Mouse (Mus musculus) thymus, adult 2 months (tissue): ENCODE measurements around the gene Hist1h4d. TPM values are rescaled to one million over a fixed set of nuclear protein-coding genes. Genes with fewer than 3 reads are reported as not detected.
A peak's percentile ranks its signal among the peaks of the same experiment; 100 is the strongest.
"Not testable (repeated sequence)": the region's sequence is repeated elsewhere in the genome, so short reads cannot be mapped to it uniquely, and the experiment has no call there.

Experiments
- DNase-seq: peaks from one replicate; pipeline ENCODE4 v3.0.0; 2021
- H3K27ac ChIP-seq: fragments of 200-500 bp; 2 replicates; pipeline ENCODE4 v1.5.1; 2012; ENCODE audit warnings: low read length, control low read depth; ENCODE audit not compliant: control insufficient read depth, insufficient read depth
- H3K27me3 ChIP-seq: fragments of 200-500 bp; 2 replicates; pipeline ENCODE4 v1.6.1; 2012; ENCODE audit warnings: mild to moderate bottlenecking, low read length, moderate library complexity, mixed read lengths; ENCODE audit not compliant: control insufficient read depth, insufficient read depth
- H3K36me3 ChIP-seq: fragments of 200-500 bp; 2 replicates; pipeline ENCODE4 v1.6.1; 2012; ENCODE audit warnings: mild to moderate bottlenecking, low read length, moderate library complexity; ENCODE audit not compliant: control insufficient read depth, insufficient read depth
- H3K4me1 ChIP-seq: fragments of 200-500 bp; replicated peaks from 2 replicates; pipeline ENCODE4 v1.6.1; 2012; ENCODE audit warnings: low read length; ENCODE audit not compliant: control insufficient read depth, insufficient read depth
- H3K4me3 ChIP-seq: fragments of 200-500 bp; 2 replicates; pipeline ENCODE4 v1.5.1; 2012; ENCODE audit warnings: mild to moderate bottlenecking, low read length, control low read depth, moderate library complexity; ENCODE audit not compliant: control insufficient read depth, insufficient read depth
- CTCF ChIP-seq: fragments of 200-500 bp; IDR thresholded peaks from 2 replicates; pipeline ENCODE4 v1.5.1; 2012; ENCODE audit warnings: mild to moderate bottlenecking, control low read depth, low read length, moderate library complexity, borderline replicate concordance; ENCODE audit not compliant: control insufficient read depth, poor library complexity, insufficient read depth; ENCODE audit errors: extremely low read depth
- POLR2A ChIP-seq: fragments of 200-500 bp; IDR thresholded peaks from 2 replicates; pipeline ENCODE4 v1.6.1; 2012; ENCODE audit warnings: mild to moderate bottlenecking, low read length, control low read depth, moderate library complexity; ENCODE audit not compliant: control insufficient read depth, poor library complexity, insufficient read depth; ENCODE audit errors: extremely low read depth
- WGBS: fragments of 180-500 bp; shearing (Covaris S2); methylation state at CpG from one replicate; pipeline ENCODE4 v1.1.7; 2018; 5-methylcytosine and 5-hydroxymethylcytosine counted together
- polyA plus RNA-seq: library from polyadenylated mRNA; depleted of rRNA; stranded (reverse); fragments of >200 nt; gene quantifications from 2 replicates; pipeline ENCODE4 v1.2.3, GENCODE M21; 2012

Gene Hist1h4d
- polyA plus RNA-seq, 1 experiment: 115 TPM

DNA sequence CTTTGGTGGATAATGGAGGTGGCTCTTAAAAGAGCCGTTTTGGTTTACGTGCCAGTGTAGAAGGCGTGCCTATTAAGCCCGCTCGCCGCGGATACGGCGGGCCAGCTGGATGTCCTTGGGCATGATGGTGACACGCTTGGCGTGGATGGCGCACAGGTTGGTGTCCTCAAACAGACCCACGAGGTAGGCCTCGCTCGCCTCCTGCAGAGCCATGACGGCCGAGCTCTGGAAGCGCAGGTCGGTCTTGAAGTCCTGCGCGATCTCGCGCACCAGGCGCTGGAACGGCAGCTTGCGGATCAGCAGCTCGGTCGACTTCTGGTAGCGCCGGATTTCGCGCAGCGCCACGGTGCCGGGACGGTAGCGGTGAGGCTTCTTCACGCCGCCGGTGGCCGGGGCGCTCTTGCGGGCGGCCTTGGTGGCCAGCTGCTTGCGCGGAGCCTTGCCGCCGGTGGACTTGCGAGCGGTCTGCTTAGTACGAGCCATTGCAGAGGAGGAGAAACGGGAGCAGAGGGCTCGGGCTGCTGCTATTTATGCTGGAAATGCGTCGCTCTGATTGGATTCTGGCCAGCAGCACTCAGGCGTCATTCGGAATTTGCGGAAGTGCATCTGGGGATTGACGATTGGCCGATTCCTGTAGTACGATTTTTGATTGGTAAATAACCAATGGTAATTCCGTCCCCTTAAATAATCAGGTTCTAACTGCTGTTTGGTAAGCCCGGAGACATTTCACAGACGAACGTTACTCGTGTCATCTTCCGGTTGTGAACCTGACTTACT is 19.3 kb upstream of the Hist1h4d start, which contains the start of gene Hist1h3e:
Hist1h3e (minus strand) TSS at position 487 of the 777 bp plus-strand sequence.
- H3K4me1 ChIP-seq, H3K27me3 ChIP-seq, H3K36me3 ChIP-seq: not testable (repeated sequence)
- WGBS: under 1% methylated on average over 62 of the region's 67 CpGs
- peak within 1 kb of the TSS; percentile 79 for H3K27ac ChIP-seq
- peak within 1 kb of the TSS; percentile 52 for H3K4me3 ChIP-seq
- TF ChIP-seq POLR2A: peak; percentile 91
- peak; percentile 88 for DNase-seq

DNA sequence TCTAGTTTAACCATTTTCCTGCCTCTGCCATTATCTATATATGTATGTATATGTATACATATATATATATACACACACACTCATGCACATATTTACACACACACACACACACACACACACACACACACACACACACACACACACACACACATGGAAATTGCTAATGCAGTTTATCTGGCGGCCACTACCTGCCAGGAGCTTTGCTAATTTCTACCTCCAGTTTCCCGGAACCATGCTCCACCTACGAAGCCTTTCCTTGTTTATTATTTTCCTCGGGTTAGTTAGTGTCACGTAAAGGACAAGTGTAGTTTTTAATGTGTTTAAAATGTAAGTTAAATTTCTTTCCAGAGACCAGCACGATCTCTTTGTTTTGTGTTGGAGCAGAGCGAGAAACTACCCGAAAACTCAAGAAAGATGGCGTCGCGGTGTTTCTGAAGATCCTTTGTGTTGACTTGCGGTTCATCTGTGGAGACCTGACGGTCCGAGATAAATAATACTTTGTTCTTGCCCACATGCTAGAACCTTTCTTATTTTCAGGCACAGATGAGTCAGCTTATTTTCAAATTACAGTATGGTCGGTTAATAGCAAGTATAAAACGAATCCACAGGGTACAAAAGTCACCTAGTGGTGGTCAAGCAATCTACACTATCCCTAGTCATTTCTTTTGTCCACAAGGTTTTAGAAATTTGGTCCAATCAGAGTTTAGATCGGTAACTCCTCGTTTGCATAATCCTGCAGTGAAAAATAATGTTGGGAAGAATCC is 18.5 kb upstream of the Hist1h4d start:
- TF ChIP-seq CTCF (no peak), POLR2A (no peak)
- H3K4me1 ChIP-seq: no peaks in the 10 kb centered on the region
- DNase-seq: no peak
- H3K4me3 ChIP-seq: no peak overlapping the region
- H3K27ac ChIP-seq: peak overlapping the region; percentile 79
- H3K27me3 ChIP-seq: no peaks in the 10 kb centered on the region
- H3K36me3 ChIP-seq: no peaks in the 10 kb centered on the region
- WGBS: 3% methylated on average over 18 of the region's 18 CpGs

DNA sequence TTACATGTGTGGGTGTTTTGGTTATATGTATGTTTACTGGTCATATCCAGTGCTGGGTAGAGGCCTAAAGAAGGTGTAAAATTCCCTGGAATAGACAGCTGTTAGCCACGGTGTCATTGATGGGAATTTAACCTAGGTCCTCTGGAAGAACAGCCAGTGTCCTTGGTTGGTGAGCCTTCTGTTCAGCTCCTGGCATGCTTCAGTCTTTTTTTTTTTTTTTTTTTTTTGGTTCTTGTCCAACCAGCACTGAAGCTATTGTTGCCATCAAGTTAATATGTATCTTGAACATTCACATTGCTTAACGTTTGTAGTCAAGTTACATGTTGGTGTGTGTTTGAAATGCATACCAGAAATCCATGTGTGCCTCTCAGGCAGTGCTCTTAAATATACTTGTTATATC is 16.9 kb upstream of the Hist1h4d start:
- TF ChIP-seq CTCF (no peak), POLR2A (no peak)
- 93% methylated on average over 2 of the region's 2 CpGs for WGBS
- no peak overlapping the region for H3K4me3 ChIP-seq
- no peak overlapping the region for H3K27ac ChIP-seq
- DNase-seq: no peak
- no peaks in the 10 kb centered on the region for H3K4me1 ChIP-seq
- no peaks in the 10 kb centered on the region for H3K27me3 ChIP-seq
- H3K36me3 ChIP-seq: no peaks in the 10 kb centered on the region

DNA sequence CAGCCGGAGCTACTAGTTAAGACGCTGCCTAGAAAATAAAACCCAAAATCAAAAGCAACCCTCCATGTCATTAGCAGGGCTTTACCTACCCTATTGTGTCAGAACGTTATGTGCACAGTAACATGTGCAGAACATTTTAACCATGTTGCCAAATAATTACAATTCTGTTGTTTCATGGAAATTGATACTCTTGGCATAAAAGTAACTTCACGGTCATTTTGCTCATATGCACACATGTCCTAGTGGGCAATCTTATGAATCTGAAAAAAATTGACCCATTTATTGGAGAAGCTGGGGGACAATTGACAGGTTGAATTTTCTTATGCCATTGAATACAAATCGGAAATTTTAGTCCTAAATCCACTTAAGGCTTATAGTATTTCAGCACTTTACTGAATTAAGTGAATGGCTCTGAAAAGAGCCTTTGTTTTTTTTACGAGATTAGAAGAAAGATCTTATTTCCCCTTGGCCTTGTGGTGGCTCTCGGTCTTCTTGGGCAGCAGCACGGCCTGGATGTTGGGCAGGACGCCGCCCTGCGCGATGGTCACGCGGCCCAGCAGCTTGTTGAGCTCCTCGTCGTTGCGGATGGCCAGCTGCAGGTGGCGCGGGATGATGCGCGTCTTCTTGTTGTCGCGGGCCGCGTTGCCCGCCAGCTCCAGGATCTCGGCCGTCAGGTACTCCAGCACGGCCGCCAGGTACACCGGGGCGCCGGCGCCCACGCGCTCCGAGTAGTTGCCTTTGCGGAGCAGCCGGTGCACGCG is 11.0 kb upstream of the Hist1h4d start:
- 4% methylated on average over 27 of the region's 41 CpGs for WGBS
- DNase-seq: not testable (repeated sequence)

DNA sequence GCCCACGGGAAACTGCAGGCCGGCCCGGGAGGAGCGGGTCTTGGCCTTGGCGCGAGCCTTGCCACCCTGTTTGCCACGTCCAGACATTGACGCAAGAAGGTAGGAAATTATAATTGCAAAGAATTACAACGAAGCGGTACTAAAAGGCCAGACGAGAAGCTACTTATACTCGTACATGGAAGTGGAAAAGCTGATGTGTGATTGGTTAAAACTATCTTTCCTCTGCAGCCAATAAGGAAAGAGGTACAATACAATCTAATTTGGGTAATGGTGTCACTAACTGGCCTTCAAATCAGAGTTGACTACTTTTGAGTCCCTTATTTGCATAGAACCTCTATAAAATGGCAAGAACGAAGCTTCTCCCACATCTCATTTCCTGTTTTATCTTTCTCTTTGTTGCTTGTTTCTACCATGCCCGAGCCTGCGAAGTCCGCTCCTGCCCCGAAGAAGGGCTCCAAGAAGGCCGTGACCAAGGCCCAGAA is 10.3 kb upstream of the Hist1h4d start, which contains the start of the genes Hist1h2ae and Hist1h2bg:
Hist1h2ae (minus strand) TSS at position 199 of the 482 bp plus-strand sequence.
Hist1h2bg (plus strand) TSS at position 375 of the 482 bp plus-strand sequence.
- Histone ChIP-seq H3K36me3 (no peaks in the 10 kb centered on the region), H3K4me3 (peak within 1 kb of the TSS; percentile 94), H3K4me1 (peaks cover 3% of the 10 kb centered on the region), H3K27me3 (no peaks in the 10 kb centered on the region), H3K27ac (peak within 1 kb of the TSS; percentile 100)
- WGBS: under 1% methylated on average over 18 of the region's 18 CpGs
- DNase-seq: peak; percentile 76
- TF ChIP-seq POLR2A (no peak), CTCF (no peak)

More for the DNA sequence above, 11.0 kb upstream of the Hist1h4d start:
- not testable (repeated sequence) for H3K4me1 ChIP-seq, H3K27me3 ChIP-seq, H3K36me3 ChIP-seq
- Histone ChIP-seq H3K27ac (peak overlapping the region; percentile 100), H3K4me3 (peak overlapping the region; percentile 94)

DNA sequence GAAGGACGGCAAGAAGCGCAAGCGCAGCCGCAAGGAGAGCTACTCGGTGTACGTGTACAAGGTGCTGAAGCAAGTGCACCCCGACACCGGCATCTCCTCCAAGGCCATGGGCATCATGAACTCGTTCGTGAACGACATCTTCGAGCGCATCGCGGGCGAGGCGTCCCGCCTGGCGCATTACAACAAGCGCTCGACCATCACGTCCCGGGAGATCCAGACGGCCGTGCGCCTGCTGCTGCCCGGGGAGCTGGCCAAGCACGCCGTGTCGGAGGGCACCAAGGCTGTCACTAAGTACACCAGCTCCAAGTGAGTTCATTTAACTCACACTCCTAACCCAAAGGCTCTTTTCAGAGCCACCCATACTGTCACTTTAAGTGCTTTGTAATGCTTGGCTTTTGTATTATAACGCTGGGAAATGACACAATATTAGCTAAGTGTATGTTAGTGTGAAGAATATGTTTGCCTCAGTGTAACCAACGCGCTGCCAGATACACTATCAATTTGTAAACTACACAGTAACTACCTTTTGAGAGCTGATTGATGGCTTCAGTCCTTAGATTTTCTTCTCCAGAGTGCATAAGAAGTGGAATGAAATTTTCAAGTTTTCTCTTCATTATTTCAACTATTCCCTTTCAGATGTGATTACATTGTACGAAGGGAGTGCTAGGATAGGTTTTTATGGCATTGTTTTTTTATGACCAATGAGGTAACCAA is 9.7 kb upstream of the Hist1h4d start:
- under 1% methylated on average over 19 of the region's 34 CpGs for WGBS
- H3K4me1 ChIP-seq, H3K36me3 ChIP-seq, DNase-seq, H3K27me3 ChIP-seq: not testable (repeated sequence)
- Histone ChIP-seq H3K27ac (peak overlapping the region; percentile 82), H3K4me3 (peak overlapping the region; percentile 45)
